Mouse (Mus musculus) CH12.LX (cell line): ENCODE data around the gene Ermap.

ENCODE experiments used
- CHD2 ChIP-seq: IDR thresholded peaks from 2 replicates; pipeline ENCODE4 v1.6.1; 2011; ENCODE audit warnings: low read length, improper control_type of control experiment
- CTCF ChIP-seq, 2 experiments: IDR thresholded peaks in 1 of 2; conservative IDR thresholded peaks in 1 of 2; 2 replicates each; pipeline ENCODE4 v1.5.1; 2011 to 2012; ENCODE audit warnings: low read depth in 2 of 2, low read length in 2 of 2, improper control_type of control experiment in 1 of 2, inconsistent platforms in 1 of 2, mild to moderate bottlenecking in 1 of 2, moderate library complexity in 1 of 2
- EP300 ChIP-seq: IDR thresholded peaks from 2 replicates; pipeline ENCODE4 v1.6.1; 2011; ENCODE audit warnings: low read length, improper control_type of control experiment
- HCFC1 ChIP-seq: IDR thresholded peaks from 2 replicates; pipeline ENCODE4 v1.6.1; 2012; ENCODE audit warnings: low read depth, mild to moderate bottlenecking, inconsistent platforms, low read length, improper control_type of control experiment
- NELFE ChIP-seq: IDR thresholded peaks from 2 replicates; pipeline ENCODE4 v1.6.1; 2011; ENCODE audit warnings: low read depth, low read length, improper control_type of control experiment
- POLR2A ChIP-seq: IDR thresholded peaks from 2 replicates; pipeline ENCODE4 v1.6.1; 2011; ENCODE audit warnings: low read depth, mild to moderate bottlenecking, improper control_type of control experiment, low read length
- POLR2AphosphoS2 ChIP-seq: IDR thresholded peaks from 2 replicates; pipeline ENCODE4 v1.6.1; 2011; ENCODE audit warnings: low read depth, low read length, improper control_type of control experiment
- SIN3A ChIP-seq: IDR thresholded peaks from 2 replicates; pipeline ENCODE4 v1.6.1; 2012; ENCODE audit warnings: low read length, improper control_type of control experiment, inconsistent platforms
- ZMIZ1 ChIP-seq: IDR thresholded peaks from 2 replicates; pipeline ENCODE4 v1.6.1; 2012; ENCODE audit warnings: low read depth, mild to moderate bottlenecking, inconsistent platforms, low read length, improper control_type of control experiment

GRCm38 (mm10) chr4:119216667-119217066 lies 26.9 kb upstream of the Ermap start:
- TF ChIP-seq POLR2A (no peak), CTCF (conservative IDR thresholded peaks at IDR 0.05 in 1 of 2, IDR thresholded peaks at IDR 0.05 in 1 of 2; ENCODE audit: low read depth in 2 of 2, low read length in 2 of 2) (no peak), EP300 (no peak), SIN3A (no peak), ZMIZ1 (no peak), HCFC1 (no peak), POLR2AphosphoS2 (no peak), CHD2 (no peak), NELFE (no peak)
